Mouse (Mus musculus): Measurements from ENCODE around the gene Nfyb. TPM values are rescaled to one million over a fixed set of nuclear protein-coding genes. Genes with fewer than 3 reads are reported as not detected.

Nfyb gene
- 10 to 100 TPM; 57.3 to 60.2 TPM for total RNA-seq (2021)
- long read RNA-seq, experiment 1, transcript Nfyb-204 (8 exons, 2,554 nt): major isoform, 15 of 83 reads
- long read RNA-seq, experiment 1, partial matches to known transcripts: 2 of 83 reads
- long read RNA-seq, experiment 1, other reads (novel, unspliced or antisense): 66 of 83 reads
- long read RNA-seq, experiment 2, transcript Nfyb-204 (8 exons, 2,554 nt): major isoform, 14 of 71 reads
- long read RNA-seq, experiment 2, partial matches to known transcripts: 2 of 71 reads
- long read RNA-seq, experiment 2, other reads (novel, unspliced or antisense): 55 of 71 reads

- H3K4me3 ChIP-seq: peak within 1 kb of the TSS; percentile 77
- peak within 1 kb of the TSS; percentile 88 for H3K27ac ChIP-seq
- no peak for TF ChIP-seq CTCF (IDR thresholded peaks at IDR 0.05)
- DNase-seq (ENCODE audit: extremely low spot score in 1 of 2, low spot score in 2 of 2): peak; percentile 97
- intact Hi-C loops (cut with DNase I): loop anchor here (1.0 to 5.0 kb wide), 3 partner anchors 62 to 98 kb away; no protein-coding TSS in a partner anchor
Observed at GRCm38 (mm10) chr10:82763840-82764631, at the start of gene Nfyb. TSS of gene Nfyb (minus strand) at chr10:82764144.

DNA sequence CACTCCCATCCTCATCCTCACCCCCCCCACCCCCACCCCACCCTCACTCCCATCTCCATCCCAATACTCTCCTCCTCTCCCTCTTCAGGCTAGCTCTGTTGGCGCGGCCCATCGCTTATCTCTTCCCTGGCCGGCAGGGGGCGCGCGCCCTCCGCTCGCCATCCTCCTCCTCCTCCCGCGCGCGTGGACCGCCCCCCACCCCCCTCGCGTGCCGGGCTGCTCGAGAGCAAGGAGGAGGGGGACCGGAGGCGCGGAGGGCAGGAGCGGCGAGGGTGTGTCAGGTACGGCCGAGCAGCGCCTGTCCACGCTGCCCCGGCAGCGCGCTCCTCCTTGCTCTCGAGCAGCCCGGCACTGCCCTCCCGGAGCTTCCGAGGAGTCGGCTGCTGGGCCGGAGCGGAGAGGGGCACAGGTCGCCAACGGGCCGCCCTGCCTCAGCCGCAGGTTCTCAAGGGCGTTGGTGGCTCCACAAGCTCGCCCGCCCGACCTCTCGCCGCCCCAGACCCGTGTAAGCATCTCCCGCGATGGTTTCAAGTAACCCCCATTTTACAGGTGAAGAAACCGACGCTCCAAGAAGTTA is 48.0 kb upstream of the Nfyb start:
- Histone ChIP-seq H3K27ac (no peak overlapping the region), H3K4me3 (peak overlapping the region; percentile 53)
- intact Hi-C loops (cut with DNase I): loop anchor here (1.0 to 5.0 kb wide), 2 partner anchors 89 to 480 kb away; no protein-coding TSS in a partner anchor
- peak; percentile 79 to 81 for DNase-seq (ENCODE audit: extremely low spot score in 1 of 2, low spot score in 2 of 2)
- TF ChIP-seq CTCF (IDR thresholded peaks at IDR 0.05): peak; percentile 64

DNA sequence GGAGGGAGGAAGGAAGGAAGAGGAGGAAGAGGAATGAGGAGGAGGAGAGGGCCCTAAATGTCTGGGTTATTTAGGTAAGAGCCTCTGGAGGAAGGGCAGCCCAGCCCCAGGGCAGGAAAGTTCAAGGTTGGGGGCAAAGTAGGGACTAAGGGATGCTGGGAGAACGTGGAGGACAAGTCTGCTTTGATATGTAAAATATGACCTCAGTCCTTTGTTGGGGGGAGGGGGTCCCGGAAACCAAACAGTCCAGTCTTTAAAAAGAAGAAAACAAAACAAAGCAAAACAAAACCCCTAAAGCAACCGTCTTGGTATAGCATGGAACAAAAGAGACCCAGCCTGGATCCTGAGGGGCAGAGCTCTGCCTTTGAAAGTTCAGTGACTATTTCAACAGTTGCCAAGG is 45.4 kb upstream of the Nfyb start:
- H3K4me3 ChIP-seq: no peak overlapping the region
- no peak for TF ChIP-seq CTCF (IDR thresholded peaks at IDR 0.05)
- no peak overlapping the region for H3K27ac ChIP-seq
- intact Hi-C loops (cut with DNase I): no loop called here
- no peak for DNase-seq (ENCODE audit: extremely low spot score in 1 of 2, low spot score in 2 of 2)

DNA sequence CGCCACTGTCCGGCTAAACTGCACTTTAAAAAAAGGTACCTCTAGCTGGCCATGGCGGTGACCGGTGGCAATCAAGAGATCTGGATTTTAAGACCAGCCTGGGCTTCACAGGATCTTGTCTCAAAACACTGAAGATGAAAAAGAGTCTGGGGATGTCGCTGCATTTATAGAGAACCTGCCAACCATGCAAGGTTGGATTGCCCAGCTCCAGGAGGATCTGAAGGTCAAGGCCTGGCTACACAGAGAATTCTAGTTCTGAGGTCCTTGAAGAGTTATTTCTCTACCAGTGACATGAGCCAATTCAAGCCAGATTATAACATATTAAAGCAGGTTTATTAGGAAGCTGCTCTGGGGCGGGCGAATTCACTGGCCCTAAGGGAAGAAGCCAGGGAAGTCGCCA is 44.9 kb upstream of the Nfyb start:
- intact Hi-C loops (cut with DNase I): no loop called here

GRCm38 (mm10) chr10:82808155-82808554 is 44.2 kb upstream of the Nfyb start:
- intact Hi-C loops (cut with DNase I): no loop called here
- H3K27ac ChIP-seq: no peak overlapping the region
- DNase-seq (ENCODE audit: extremely low spot score in 1 of 2, low spot score in 2 of 2): no peak
- H3K4me3 ChIP-seq: no peak overlapping the region
- TF ChIP-seq CTCF (IDR thresholded peaks at IDR 0.05): no peak

More for the DNA sequence above, 44.9 kb upstream of the Nfyb start:
- H3K4me3 ChIP-seq: no peak overlapping the region
- no peak for TF ChIP-seq CTCF (IDR thresholded peaks at IDR 0.05)
- no peak for DNase-seq (ENCODE audit: extremely low spot score in 1 of 2, low spot score in 2 of 2)
- H3K27ac ChIP-seq: no peak overlapping the region

- H3K27ac ChIP-seq: no peak overlapping the region
- TF ChIP-seq CTCF (IDR thresholded peaks at IDR 0.05): no peak
- intact Hi-C loops (cut with DNase I): no loop called here
- no peak for DNase-seq (ENCODE audit: extremely low spot score in 1 of 2, low spot score in 2 of 2)
- no peak overlapping the region for H3K4me3 ChIP-seq
Observed at GRCm38 (mm10) chr10:82807238-82807637, 43.3 kb upstream of the Nfyb start.

DNA sequence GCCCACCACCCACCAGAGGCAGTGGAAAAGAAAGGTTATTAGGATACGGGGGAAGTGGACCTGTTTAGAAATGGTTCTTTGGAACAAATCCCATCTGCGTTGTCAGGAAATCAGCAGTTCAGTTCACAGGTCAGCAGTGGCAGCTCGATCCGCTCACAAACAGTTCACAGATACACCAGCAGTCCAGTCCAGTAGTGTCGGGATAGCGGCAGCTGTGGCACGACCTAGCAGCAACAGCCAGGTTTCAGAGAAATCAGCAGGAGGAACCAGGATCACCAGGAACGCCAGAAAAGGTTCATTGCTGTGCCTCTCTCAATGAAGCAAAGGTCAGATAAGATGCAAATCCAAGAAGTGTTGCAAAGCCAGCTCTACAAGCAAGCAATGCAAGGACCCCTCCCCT is 42.5 kb upstream of the Nfyb start:
- intact Hi-C loops (cut with DNase I): no loop called here

DNA sequence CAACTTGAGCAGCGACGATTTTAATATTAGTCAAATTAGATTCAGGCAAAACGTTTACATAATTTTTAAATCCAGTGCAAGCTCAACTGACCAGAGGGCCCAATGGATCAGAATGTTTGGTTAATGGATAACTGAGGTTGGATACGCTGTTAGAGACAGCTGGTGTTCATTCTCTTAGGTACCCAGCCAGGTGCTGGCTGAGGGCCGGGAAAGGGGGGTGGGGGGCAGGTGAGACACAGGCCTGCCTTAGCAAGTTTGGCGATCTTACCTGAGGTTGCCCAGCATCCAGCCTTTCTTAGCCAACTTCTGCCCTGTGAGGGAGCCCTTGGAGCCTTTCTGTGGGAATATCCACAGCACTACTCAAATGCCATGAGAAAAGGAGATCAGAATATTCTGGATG is 41.2 kb upstream of the Nfyb start:
- DNase-seq (ENCODE audit: extremely low spot score in 1 of 2, low spot score in 2 of 2): no peak
- no peak overlapping the region for H3K27ac ChIP-seq

More for the DNA sequence above, 42.5 kb upstream of the Nfyb start:
- Histone ChIP-seq H3K4me3 (no peak overlapping the region), H3K27ac (no peak overlapping the region)
- no peak for TF ChIP-seq CTCF (IDR thresholded peaks at IDR 0.05)
- no peak for DNase-seq (ENCODE audit: extremely low spot score in 1 of 2, low spot score in 2 of 2)

GRCm38 (mm10) chr10:82804396-82804795 is 40.5 kb upstream of the Nfyb start:
- no peak overlapping the region for H3K27ac ChIP-seq

More for the DNA sequence above, 41.2 kb upstream of the Nfyb start:
- no peak overlapping the region for H3K4me3 ChIP-seq
- intact Hi-C loops (cut with DNase I): no loop called here
- no peak for TF ChIP-seq CTCF (IDR thresholded peaks at IDR 0.05)

GRCm38 (mm10) chr10:82800094-82800493 is 36.1 kb upstream of the Nfyb start:
- no peak overlapping the region for H3K4me3 ChIP-seq
- no peak for DNase-seq (ENCODE audit: extremely low spot score in 1 of 2, low spot score in 2 of 2)
- no peak for TF ChIP-seq CTCF (IDR thresholded peaks at IDR 0.05)
- intact Hi-C loops (cut with DNase I): no loop called here
- no peak overlapping the region for H3K27ac ChIP-seq

More at GRCm38 (mm10) chr10:82804396-82804795, 40.5 kb upstream of the Nfyb start:
- TF ChIP-seq CTCF (IDR thresholded peaks at IDR 0.05): no peak
- intact Hi-C loops (cut with DNase I): no loop called here
- H3K4me3 ChIP-seq: no peak overlapping the region
- DNase-seq (ENCODE audit: extremely low spot score in 1 of 2, low spot score in 2 of 2): no peak

GRCm38 (mm10) chr10:82798312-82798933 is 34.5 kb upstream of the Nfyb start:
- TF ChIP-seq CTCF (IDR thresholded peaks at IDR 0.05): no peak
- no peak overlapping the region for H3K4me3 ChIP-seq
- H3K27ac ChIP-seq: no peak overlapping the region
- intact Hi-C loops (cut with DNase I): no loop called here
- no peak for DNase-seq (ENCODE audit: extremely low spot score in 1 of 2, low spot score in 2 of 2)

- DNase-seq (ENCODE audit: extremely low spot score in 1 of 2, low spot score in 2 of 2): no peak
- H3K4me3 ChIP-seq: no peak overlapping the region
- TF ChIP-seq CTCF (IDR thresholded peaks at IDR 0.05): no peak
- H3K27ac ChIP-seq: no peak overlapping the region
- intact Hi-C loops (cut with DNase I): no loop called here
Observed at GRCm38 (mm10) chr10:82797119-82797491, 33.2 kb upstream of the Nfyb start.

Data from left cerebral cortex, adult 2 months (tissue).